Mouse (Mus musculus) testis, adult 2 months (tissue): Measurements from ENCODE around the gene Sart1. TPM values are rescaled to one million over a fixed set of nuclear protein-coding genes. Genes with fewer than 3 reads are reported as not detected.
"Not testable (repeated sequence)": the region's sequence is repeated elsewhere in the genome, so short reads cannot be mapped to it uniquely, and the experiment has no call there.

Experiments used
- H3K27ac ChIP-seq: fragments of 200-500 bp; 2 replicates; pipeline ENCODE4 v1.5.1; 2012; ENCODE audit warnings: low read depth, low read length; ENCODE audit not compliant: control insufficient read depth, insufficient read depth
- H3K27me3 ChIP-seq: fragments of 200-500 bp; 2 replicates; pipeline ENCODE4 v1.6.1; 2012; ENCODE audit warnings: mild to moderate bottlenecking, low read length, moderate library complexity; ENCODE audit not compliant: control insufficient read depth, insufficient read depth
- H3K36me3 ChIP-seq: fragments of 200-500 bp; 2 replicates; pipeline ENCODE4 v1.6.1; 2012; ENCODE audit warnings: mild to moderate bottlenecking, low read length; ENCODE audit not compliant: control insufficient read depth, insufficient read depth
- H3K4me1 ChIP-seq: fragments of 200-500 bp; 2 replicates; pipeline ENCODE4 v1.6.1; 2012; ENCODE audit warnings: low read length; ENCODE audit not compliant: control insufficient read depth, insufficient read depth
- H3K4me3 ChIP-seq: fragments of 200-500 bp; 2 replicates; pipeline ENCODE4 v1.5.1; 2012; ENCODE audit warnings: low read depth, mild to moderate bottlenecking, low read length, moderate library complexity, mixed read lengths; ENCODE audit not compliant: control insufficient read depth
- CTCF ChIP-seq: fragments of 200-500 bp; IDR thresholded peaks from 2 replicates; pipeline ENCODE4 v1.5.1; 2012; ENCODE audit warnings: low read depth, mild to moderate bottlenecking, inconsistent platforms, low read length, moderate library complexity; ENCODE audit not compliant: control insufficient read depth, insufficient read depth, insufficient replicate concordance
- POLR2A ChIP-seq: fragments of 200-500 bp; IDR thresholded peaks from 2 replicates; pipeline ENCODE4 v1.6.1; 2012; ENCODE audit warnings: low read depth, mild to moderate bottlenecking, inconsistent platforms, low read length, moderate library complexity; ENCODE audit not compliant: control insufficient read depth
- polyA plus RNA-seq: library from polyadenylated mRNA; depleted of rRNA; stranded (reverse); fragments of >200 nt; gene quantifications from 2 replicates; pipeline ENCODE4 v1.2.3, GENCODE M21; 2012

Gene Sart1
- polyA plus RNA-seq, 1 experiment = 32.8 TPM

DNA sequence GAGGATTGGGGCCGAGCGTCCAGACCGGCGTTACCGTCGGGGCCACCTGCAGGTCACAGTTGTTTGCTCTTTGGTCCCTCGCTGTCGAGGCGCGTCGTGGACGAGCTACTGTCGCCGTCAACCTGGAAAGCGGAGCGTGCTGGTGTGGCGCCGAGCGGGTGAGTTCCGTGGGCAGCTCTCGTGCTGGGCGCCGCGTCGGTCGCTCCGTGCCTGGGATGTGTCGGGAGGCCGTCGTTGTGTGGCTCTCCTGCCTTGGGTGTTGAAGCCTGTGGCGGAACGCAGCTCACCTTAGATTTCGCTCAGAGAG, 21.5 kb downstream of the Sart1 start, which contains the start of gene Banf1:
Banf1 (minus strand) TSS at position 116 of the 307 bp plus-strand sequence.
- no peak for TF ChIP-seq CTCF
- no peak for TF ChIP-seq POLR2A
- Histone ChIP-seq H3K27ac (peak within 1 kb of the TSS; percentile 99), H3K4me3 (peak within 1 kb of the TSS; percentile 100), H3K4me1 (peaks cover 20% of the 10 kb centered on the region), H3K36me3 (peaks cover 9% of the 10 kb centered on the region), H3K27me3 (no peaks in the 10 kb centered on the region)

DNA sequence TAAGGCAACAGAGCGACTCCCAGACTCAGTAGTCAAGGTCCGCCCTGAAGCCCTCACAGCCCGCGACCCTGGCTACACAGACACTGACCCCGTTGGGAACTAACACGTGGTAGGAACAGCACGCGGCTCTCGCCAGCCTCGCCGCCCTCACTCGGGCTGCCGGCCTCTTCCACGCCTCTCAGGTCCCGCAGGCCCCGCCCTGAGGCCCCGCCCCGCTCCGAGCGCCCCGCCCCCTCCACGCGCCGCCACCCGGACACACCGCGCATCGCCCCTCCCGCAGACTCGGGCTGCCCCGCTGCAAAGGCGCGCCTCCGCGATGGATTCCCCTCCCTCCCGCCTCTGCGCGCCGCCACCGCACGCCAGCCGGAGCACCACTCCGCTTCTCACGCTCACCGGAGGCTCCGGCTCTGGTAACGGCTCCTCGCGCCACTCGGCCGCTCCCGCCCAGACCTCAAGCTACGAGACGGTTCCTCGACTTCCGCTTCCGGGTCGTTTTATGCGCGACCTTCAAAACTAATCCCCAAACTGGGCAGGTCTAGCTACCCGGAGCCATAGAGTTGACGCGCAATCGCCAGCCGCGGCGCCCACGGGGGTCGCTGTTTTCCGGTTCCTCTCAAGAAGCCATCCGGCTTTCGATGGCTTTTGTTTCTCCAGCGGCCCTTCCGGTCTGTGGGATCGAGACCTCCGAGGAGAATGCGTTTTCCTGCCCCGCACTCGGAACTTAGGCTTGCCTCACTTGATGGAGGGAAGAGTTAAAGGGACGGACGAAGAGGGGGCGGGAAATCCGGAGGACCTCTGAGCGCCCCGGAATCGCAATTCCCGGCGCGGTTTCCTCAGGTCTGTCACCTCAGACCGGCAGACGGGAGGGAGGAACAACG, 22.1 kb downstream of the Sart1 start, which contains the start of gene Eif1ad:
Eif1ad (plus strand) TSS at position 567 of the 878 bp plus-strand sequence.
- peak within 1 kb of the TSS; percentile 100 for H3K4me3 ChIP-seq
- H3K4me1 ChIP-seq = peaks cover 20% of the 10 kb centered on the region
- TF ChIP-seq CTCF = no peak
- peak; percentile 70 for TF ChIP-seq POLR2A
- H3K27ac ChIP-seq = peak within 1 kb of the TSS; percentile 99
- H3K27me3 ChIP-seq = no peaks in the 10 kb centered on the region
- peaks cover 9% of the 10 kb centered on the region for H3K36me3 ChIP-seq

DNA sequence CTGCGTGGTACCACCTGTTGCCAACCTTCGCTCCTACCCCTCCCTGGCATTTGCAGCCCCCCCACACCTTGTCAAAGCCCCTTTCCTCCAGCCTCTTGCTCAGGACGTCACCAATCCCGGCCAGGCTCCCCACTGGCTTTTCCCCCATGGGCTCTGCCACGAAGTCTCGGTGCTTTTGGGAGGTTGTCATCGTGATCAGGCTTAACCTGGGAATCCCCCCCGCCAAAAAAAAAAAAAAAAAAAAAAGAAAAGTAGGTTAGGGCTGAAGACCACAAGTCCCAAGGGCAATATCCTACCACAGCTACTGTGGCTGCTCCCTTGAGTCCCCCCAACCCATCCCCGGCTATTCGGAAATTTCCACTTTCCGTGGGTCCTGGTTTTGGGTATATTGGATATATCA, 22.8 kb downstream of the Sart1 start:
- H3K36me3 ChIP-seq = peaks cover 9% of the 10 kb centered on the region

DNA sequence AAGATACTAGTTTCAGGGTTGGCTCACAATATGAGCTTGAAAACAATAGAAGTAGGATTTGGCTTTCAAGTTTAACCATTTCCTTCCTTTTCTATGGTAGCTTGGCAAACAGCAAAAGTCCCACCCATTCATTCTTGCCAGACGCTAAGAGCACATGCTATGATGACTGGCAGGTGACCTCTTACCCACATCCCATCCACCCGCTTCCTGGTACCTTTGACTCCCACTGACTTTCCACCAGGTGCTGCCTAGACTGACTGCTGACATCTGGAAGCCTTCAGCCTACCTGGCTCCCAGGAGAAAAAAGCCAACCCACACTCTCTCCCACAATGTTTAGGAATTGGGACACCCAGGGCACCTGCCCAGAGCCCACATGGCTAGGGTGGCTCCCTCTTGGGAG, 24.4 kb downstream of the Sart1 start:
- no peak overlapping the region for H3K4me3 ChIP-seq

More for the DNA sequence above, 22.8 kb downstream of the Sart1 start:
- Histone ChIP-seq H3K27me3 (no peaks in the 10 kb centered on the region), H3K27ac (peak overlapping the region; percentile 84), H3K4me1 (peaks cover 20% of the 10 kb centered on the region), H3K4me3 (peak overlapping the region; percentile 100)
- TF ChIP-seq POLR2A (no peak), CTCF (no peak)

DNA sequence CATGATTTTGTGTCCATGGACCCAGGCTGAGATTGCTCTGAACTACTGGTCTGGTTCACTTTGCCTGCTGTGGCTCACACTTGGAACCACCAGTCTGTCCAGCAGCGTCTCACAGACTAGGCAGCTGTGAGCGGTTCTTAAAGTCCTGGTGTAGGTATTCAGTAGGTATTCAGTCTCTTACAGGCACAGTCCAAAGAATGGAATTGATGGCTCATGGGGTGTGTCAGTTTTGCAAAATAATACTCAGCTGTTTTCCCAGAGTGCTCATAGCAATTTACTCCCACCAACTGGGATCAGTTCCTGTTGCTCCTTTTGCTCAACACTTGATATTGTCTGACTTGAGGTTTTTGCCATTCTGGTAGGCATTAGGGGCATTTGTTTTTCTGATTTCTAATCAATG, 26.3 kb downstream of the Sart1 start:
- TF ChIP-seq POLR2A = no peak
- no peak for TF ChIP-seq CTCF
- H3K27me3 ChIP-seq = no peaks in the 10 kb centered on the region
- no peak overlapping the region for H3K4me3 ChIP-seq
- H3K4me1 ChIP-seq = peaks cover 13% of the 10 kb centered on the region
- no peaks in the 10 kb centered on the region for H3K36me3 ChIP-seq
- H3K27ac ChIP-seq = no peak overlapping the region

More for the DNA sequence above, 24.4 kb downstream of the Sart1 start:
- peaks cover 20% of the 10 kb centered on the region for H3K4me1 ChIP-seq
- TF ChIP-seq POLR2A = no peak
- no peak for TF ChIP-seq CTCF
- no peak overlapping the region for H3K27ac ChIP-seq
- H3K27me3 ChIP-seq = no peaks in the 10 kb centered on the region
- H3K36me3 ChIP-seq = peaks cover 1% of the 10 kb centered on the region; the same call in 1 of the 2 replicates

DNA sequence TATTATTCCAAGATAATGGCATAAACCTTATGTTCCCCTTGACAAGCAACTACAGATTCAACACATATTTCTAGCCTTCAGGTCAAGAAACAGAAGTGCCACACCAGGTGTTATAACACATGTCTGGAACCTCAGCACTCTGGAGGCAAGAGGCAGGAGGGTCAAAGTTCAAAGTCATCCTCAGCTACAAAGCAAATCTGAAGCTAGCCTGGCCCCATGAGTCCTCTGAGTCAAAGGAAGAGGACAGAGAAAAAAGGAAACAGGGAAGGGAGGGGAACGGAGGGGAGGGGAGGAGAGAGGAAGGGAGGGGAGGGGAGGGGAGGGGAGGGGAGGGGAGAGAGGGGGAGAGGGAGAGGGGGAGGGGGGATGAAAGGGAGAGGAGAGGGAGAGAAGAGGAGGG, 32.4 kb downstream of the Sart1 start:
- H3K27me3 ChIP-seq = no peaks in the 10 kb centered on the region
- H3K4me1 ChIP-seq = no peaks in the 10 kb centered on the region
- H3K36me3 ChIP-seq = no peaks in the 10 kb centered on the region
- H3K27ac ChIP-seq = no peak overlapping the region
- no peak for TF ChIP-seq CTCF
- H3K4me3 ChIP-seq = no peak overlapping the region

DNA sequence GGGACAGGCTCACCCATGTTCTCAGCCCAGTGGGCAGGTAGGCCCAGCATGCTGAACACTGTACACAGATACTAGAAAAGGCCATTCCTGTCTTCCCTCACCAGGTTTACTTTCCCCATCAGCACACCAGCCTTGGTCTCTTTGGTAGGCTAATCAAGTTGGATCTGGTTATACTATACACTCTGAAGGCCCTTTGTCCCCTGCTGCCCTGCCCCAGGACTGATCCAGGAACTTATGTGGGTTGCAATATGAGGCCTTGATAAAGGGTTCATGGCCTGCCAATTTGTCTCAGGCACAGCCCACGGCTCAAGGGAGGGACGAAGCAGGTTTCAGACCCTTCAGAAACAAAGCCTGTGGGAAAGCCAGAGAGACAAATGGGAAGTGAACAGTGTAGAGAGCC, 34.9 kb downstream of the Sart1 start:
- no peak overlapping the region for H3K4me3 ChIP-seq
- no peaks in the 10 kb centered on the region for H3K36me3 ChIP-seq
- TF ChIP-seq CTCF = no peak
- TF ChIP-seq POLR2A = no peak
- peaks cover 3% of the 10 kb centered on the region for H3K4me1 ChIP-seq
- H3K27ac ChIP-seq = no peak overlapping the region
- H3K27me3 ChIP-seq = no peaks in the 10 kb centered on the region

DNA sequence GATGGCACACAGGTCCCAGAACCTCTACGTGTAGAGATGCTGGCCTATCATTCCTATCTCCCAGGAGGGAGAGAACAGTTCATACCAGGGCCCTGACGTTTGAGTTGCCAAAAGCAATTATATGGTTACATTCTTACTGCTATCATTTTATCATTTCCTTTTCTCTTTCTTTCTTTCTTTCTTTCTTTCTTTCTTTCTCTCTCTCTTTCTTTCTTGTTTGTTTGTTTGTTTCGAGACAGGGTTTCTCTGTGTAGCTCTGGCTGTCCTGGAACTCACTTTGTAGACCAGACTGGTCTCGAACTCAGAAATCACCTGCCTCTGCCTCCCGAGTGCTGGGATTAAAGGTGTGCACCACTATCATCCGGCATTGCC, 39.0 kb downstream of the Sart1 start, which contains the start of gene Cst6:
Cst6 (minus strand) TSS at position 73 of the 372 bp plus-strand sequence.
- H3K4me1 ChIP-seq, H3K27me3 ChIP-seq, H3K27ac ChIP-seq, H3K36me3 ChIP-seq: not testable (repeated sequence)
- H3K4me3 ChIP-seq = peak within 1 kb of the TSS; percentile 1; the same call in 1 of the 2 replicates
